Mouse (Mus musculus): ENCODE results near the gene Eno1. TPM values are rescaled to one million over a fixed set of nuclear protein-coding genes. Genes with fewer than 3 reads are reported as not detected.

Eno1 gene
- polyA plus RNA-seq (2015; fragmentation: Nextera tagmentation; extraction: Ambion mirVana), result 953 and 957 TPM in 2 replicates

- H3K36me3 ChIP-seq, result peaks cover 10% of the 10 kb centered on the region
- peak within 1 kb of the TSS; percentile 78 for H3K4me3 ChIP-seq
- H3K27me3 ChIP-seq, result no peaks in the 10 kb centered on the region
- ATAC-seq (replicated peaks), result peak; percentile 97
- H3K4me1 ChIP-seq, result peaks cover 38% of the 10 kb centered on the region
- H3K9ac ChIP-seq (replicated peaks), result peak within 1 kb of the TSS; percentile 88
- no peaks in the 10 kb centered on the region for H3K9me3 ChIP-seq
- WGBS, result under 1% methylated on average over 77 of the region's 78 CpGs
- H3K4me2 ChIP-seq (replicated peaks), result peak within 1 kb of the TSS; percentile 75
- peak within 1 kb of the TSS; percentile 100 for H3K27ac ChIP-seq (replicated peaks)
Observed at GRCm38 (mm10) chr4:150236521-150237481, at the start of gene Eno1. Gene Eno1, plus strand, starts transcription at chr4:150236721.

GRCm38 (mm10) chr4:150188236-150188635 lies 48.3 kb upstream of the Eno1 start:
- WGBS, result 42% methylated on average over 11 of the region's 11 CpGs
- no peak for ATAC-seq (replicated peaks)

GRCm38 (mm10) chr4:150192199-150192598 lies 44.3 kb upstream of the Eno1 start:
- 84% methylated on average over 6 of the region's 6 CpGs for WGBS
- no peak overlapping the region for H3K4me3 ChIP-seq
- no peak overlapping the region for H3K27ac ChIP-seq (replicated peaks)
- no peaks in the 10 kb centered on the region for H3K4me1 ChIP-seq
- no peak for ATAC-seq (replicated peaks)
- no peak overlapping the region for H3K9ac ChIP-seq (replicated peaks)
- no peaks in the 10 kb centered on the region for H3K9me3 ChIP-seq
- no peaks in the 10 kb centered on the region for H3K36me3 ChIP-seq
- H3K27me3 ChIP-seq, result no peaks in the 10 kb centered on the region
- no peak overlapping the region for H3K4me2 ChIP-seq (replicated peaks)

More at GRCm38 (mm10) chr4:150188236-150188635, 48.3 kb upstream of the Eno1 start:
- H3K27ac ChIP-seq (replicated peaks), result no peak overlapping the region
- H3K27me3 ChIP-seq, result no peaks in the 10 kb centered on the region
- no peaks in the 10 kb centered on the region for H3K36me3 ChIP-seq
- H3K9ac ChIP-seq (replicated peaks), result no peak overlapping the region
- H3K4me3 ChIP-seq, result no peak overlapping the region
- H3K4me2 ChIP-seq (replicated peaks), result no peak overlapping the region
- no peaks in the 10 kb centered on the region for H3K9me3 ChIP-seq
- H3K4me1 ChIP-seq, result no peaks in the 10 kb centered on the region

- 32% methylated on average over 1 of the region's 1 CpGs for WGBS
- Histone ChIP-seq H3K4me2 (replicated peaks) (no peak overlapping the region), H3K4me3 (no peak overlapping the region), H3K4me1 (no peaks in the 10 kb centered on the region), H3K9ac (replicated peaks) (no peak overlapping the region), H3K36me3 (no peaks in the 10 kb centered on the region), H3K9me3 (no peaks in the 10 kb centered on the region), H3K27me3 (no peaks in the 10 kb centered on the region), H3K27ac (replicated peaks) (no peak overlapping the region)
- ATAC-seq (replicated peaks), result no peak
Observed at GRCm38 (mm10) chr4:150193915-150194314, 42.6 kb upstream of the Eno1 start.

- Histone ChIP-seq H3K9me3 (no peaks in the 10 kb centered on the region), H3K9ac (replicated peaks) (no peak overlapping the region), H3K36me3 (no peaks in the 10 kb centered on the region), H3K27ac (replicated peaks) (no peak overlapping the region), H3K4me2 (replicated peaks) (no peak overlapping the region), H3K27me3 (no peaks in the 10 kb centered on the region), H3K4me1 (no peaks in the 10 kb centered on the region), H3K4me3 (no peak overlapping the region)
- no peak for ATAC-seq (replicated peaks)
- WGBS, result 79% methylated on average over 9 of the region's 9 CpGs
Observed at GRCm38 (mm10) chr4:150198268-150198667, 38.3 kb upstream of the Eno1 start.

GRCm38 (mm10) chr4:150201232-150201631 lies 35.3 kb upstream of the Eno1 start, which contains the start of gene Car6:
Gene Car6, minus strand, starts transcription at chr4:150201332.
- ATAC-seq (replicated peaks), result no peak
- H3K9me3 ChIP-seq, result no peaks in the 10 kb centered on the region
- no peak within 1 kb of the TSS for H3K9ac ChIP-seq (replicated peaks)
- H3K27me3 ChIP-seq, result no peaks in the 10 kb centered on the region
- H3K4me2 ChIP-seq (replicated peaks), result no peak within 1 kb of the TSS
- no peak within 1 kb of the TSS for H3K27ac ChIP-seq (replicated peaks)
- H3K4me1 ChIP-seq, result no peaks in the 10 kb centered on the region
- H3K36me3 ChIP-seq, result no peaks in the 10 kb centered on the region
- WGBS, result 57% methylated on average over 5 of the region's 5 CpGs
- no peak within 1 kb of the TSS for H3K4me3 ChIP-seq

- Histone ChIP-seq H3K27ac (replicated peaks) (no peak overlapping the region), H3K36me3 (no peaks in the 10 kb centered on the region), H3K9ac (replicated peaks) (no peak overlapping the region), H3K4me2 (replicated peaks) (no peak overlapping the region), H3K4me3 (no peak overlapping the region), H3K9me3 (no peaks in the 10 kb centered on the region), H3K27me3 (no peaks in the 10 kb centered on the region), H3K4me1 (no peaks in the 10 kb centered on the region)
- WGBS, result 88% methylated on average over 5 of the region's 5 CpGs
- no peak for ATAC-seq (replicated peaks)
Observed at GRCm38 (mm10) chr4:150202702-150203101, 33.8 kb upstream of the Eno1 start.

GRCm38 (mm10) chr4:150204877-150205276 lies 31.6 kb upstream of the Eno1 start:
- no peak overlapping the region for H3K9ac ChIP-seq (replicated peaks)
- no peaks in the 10 kb centered on the region for H3K9me3 ChIP-seq
- 80% methylated on average over 3 of the region's 3 CpGs for WGBS
- ATAC-seq (replicated peaks), result no peak
- H3K4me1 ChIP-seq, result no peaks in the 10 kb centered on the region
- H3K36me3 ChIP-seq, result no peaks in the 10 kb centered on the region
- H3K4me2 ChIP-seq (replicated peaks), result no peak overlapping the region
- no peak overlapping the region for H3K27ac ChIP-seq (replicated peaks)
- no peaks in the 10 kb centered on the region for H3K27me3 ChIP-seq
- H3K4me3 ChIP-seq, result no peak overlapping the region

GRCm38 (mm10) chr4:150209751-150210150 lies 26.8 kb upstream of the Eno1 start:
- Histone ChIP-seq H3K27ac (replicated peaks) (no peak overlapping the region), H3K36me3 (no peaks in the 10 kb centered on the region), H3K9ac (replicated peaks) (no peak overlapping the region), H3K4me1 (peaks cover 7% of the 10 kb centered on the region), H3K9me3 (no peaks in the 10 kb centered on the region), H3K27me3 (no peaks in the 10 kb centered on the region), H3K4me3 (no peak overlapping the region), H3K4me2 (replicated peaks) (no peak overlapping the region)
- 90% methylated on average over 5 of the region's 5 CpGs for WGBS
- ATAC-seq (replicated peaks), result no peak

- H3K4me1 ChIP-seq, result peaks cover 7% of the 10 kb centered on the region
- no peak for ATAC-seq (replicated peaks)
- no peak overlapping the region for H3K27ac ChIP-seq (replicated peaks)
- no peaks in the 10 kb centered on the region for H3K36me3 ChIP-seq
- no peak overlapping the region for H3K9ac ChIP-seq (replicated peaks)
- H3K27me3 ChIP-seq, result no peaks in the 10 kb centered on the region
- no peak overlapping the region for H3K4me2 ChIP-seq (replicated peaks)
- H3K4me3 ChIP-seq, result no peak overlapping the region
- no peaks in the 10 kb centered on the region for H3K9me3 ChIP-seq
- 90% methylated on average over 8 of the region's 8 CpGs for WGBS
Observed at GRCm38 (mm10) chr4:150210306-150210705, 26.2 kb upstream of the Eno1 start.

GRCm38 (mm10) chr4:150211930-150212552 lies 24.5 kb upstream of the Eno1 start:
- no peak for ATAC-seq (replicated peaks)
- H3K4me3 ChIP-seq, result 0 out of 2 replicates have a peak overlapping the region, but pooled peaks have one; percentile 21

GRCm38 (mm10) chr4:150212553-150212971 lies 24.0 kb upstream of the Eno1 start:
- Histone ChIP-seq H3K4me2 (replicated peaks) (peak overlapping the region; percentile 41), H3K4me1 (peaks cover 7% of the 10 kb centered on the region), H3K9me3 (no peaks in the 10 kb centered on the region), H3K4me3 (peak overlapping the region; percentile 21), H3K36me3 (no peaks in the 10 kb centered on the region), H3K27ac (replicated peaks) (no peak overlapping the region), H3K9ac (replicated peaks) (no peak overlapping the region), H3K27me3 (no peaks in the 10 kb centered on the region)
- ATAC-seq (replicated peaks), result no peak
- WGBS, result 2% methylated on average over 15 of the region's 15 CpGs

More at GRCm38 (mm10) chr4:150211930-150212552, 24.5 kb upstream of the Eno1 start:
- H3K36me3 ChIP-seq, result no peaks in the 10 kb centered on the region
- H3K9me3 ChIP-seq, result no peaks in the 10 kb centered on the region
- no peaks in the 10 kb centered on the region for H3K27me3 ChIP-seq
- H3K4me2 ChIP-seq (replicated peaks), result peak overlapping the region; percentile 41
- WGBS, result 48% methylated on average over 10 of the region's 10 CpGs
- H3K9ac ChIP-seq (replicated peaks), result no peak overlapping the region
- no peak overlapping the region for H3K27ac ChIP-seq (replicated peaks)
- H3K4me1 ChIP-seq, result peaks cover 7% of the 10 kb centered on the region
